Mouse (Mus musculus) embryonic fibroblast, embryonic 13.5 days (primary cell): Measurements from ENCODE around the gene Ndfip2.

Experiments
- CTCF ChIP-seq: IDR thresholded peaks from 2 replicates; pipeline ENCODE4 v1.5.1; 2011; ENCODE audit warnings: mild to moderate bottlenecking, control low read depth, low read length, moderate library complexity, borderline replicate concordance; ENCODE audit not compliant: insufficient read depth
- POLR2A ChIP-seq: IDR thresholded peaks from 2 replicates; pipeline ENCODE4 v1.6.1; 2011; ENCODE audit warnings: low read depth, mild to moderate bottlenecking, control low read depth, low read length, moderate library complexity

DNA sequence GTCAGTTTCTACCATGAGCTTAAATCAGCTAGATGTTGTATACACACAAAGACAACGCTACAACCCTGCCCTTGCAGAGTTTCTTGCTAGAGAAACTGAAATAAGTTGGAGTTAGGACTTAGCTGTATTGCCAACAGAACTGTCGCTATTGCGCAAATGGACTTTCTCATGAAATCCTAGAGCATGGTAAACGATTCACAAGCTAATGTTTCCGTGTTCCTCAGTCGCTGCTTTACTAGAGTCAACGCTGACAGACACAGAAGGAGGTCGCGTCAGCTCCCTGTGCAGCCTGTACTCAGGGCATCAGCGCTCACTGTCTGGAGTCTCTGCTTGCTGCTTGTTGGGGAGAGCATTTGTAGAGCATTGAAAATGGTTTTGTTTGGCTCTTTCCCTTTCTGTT is 42.2 kb downstream of the Ndfip2 start:
- TF ChIP-seq POLR2A (no peak), CTCF (no peak)
